Mouse (Mus musculus): ENCODE measurements around the gene Arhgap9.

- TF ChIP-seq CTCF (IDR thresholded peaks at IDR 0.05; ENCODE audit: borderline replicate concordance, control insufficient read depth, extremely low read depth, insufficient read depth, low read length, poor library complexity): no peak
- TF ChIP-seq POLR2A (IDR thresholded peaks at IDR 0.05; ENCODE audit: control insufficient read depth, extremely low read depth, insufficient read depth, low read length, poor library complexity): no peak
These were observed 1.5 kb downstream of the Arhgap9 start for GRCm38 (mm10) chr10:127323131-127323855.
